Mouse (Mus musculus) right cerebral cortex, postnatal 14 days (tissue): ENCODE results near the gene Alk.

Source experiments
- DNase-seq: peaks from one replicate; pipeline ENCODE4 v3.0.0; 2022

The Alk gene

DNA sequence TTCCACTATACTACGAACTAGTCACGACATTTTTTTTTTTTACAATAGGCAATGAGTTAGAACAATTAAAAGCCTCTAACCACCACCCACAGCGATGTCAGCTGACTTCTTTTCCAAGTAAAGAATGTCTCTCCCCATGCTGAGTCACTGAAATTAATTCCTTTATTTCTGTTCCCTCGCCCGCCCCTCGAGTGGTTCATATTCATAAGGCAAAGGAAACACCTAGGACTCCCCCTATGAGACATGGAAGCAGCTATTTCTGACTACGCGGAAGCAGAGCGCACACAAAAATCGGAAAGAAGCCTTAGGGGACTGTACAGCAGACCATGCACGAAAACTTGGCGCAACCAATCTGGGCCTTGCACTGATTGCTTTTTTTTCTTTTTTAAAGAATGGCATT is 735.6 kb downstream of the Alk start:
- no peak for DNase-seq

DNA sequence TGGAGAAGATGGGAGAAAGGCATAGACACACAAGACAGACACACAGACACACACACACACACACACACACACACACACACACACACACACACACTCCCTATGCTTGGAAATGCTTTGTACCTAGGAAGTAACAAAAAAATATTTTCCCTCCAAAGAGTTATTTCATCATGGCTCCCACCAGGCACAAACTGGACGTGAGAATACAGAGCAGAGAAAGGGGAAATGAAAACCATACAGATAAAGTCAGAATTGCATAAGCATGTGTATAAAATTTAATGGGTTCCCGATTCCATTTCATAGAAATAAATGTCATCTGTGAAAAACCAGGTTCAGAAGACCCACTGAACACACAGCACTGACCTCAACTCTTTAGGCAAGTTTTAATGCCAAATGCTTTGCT is 736.5 kb downstream of the Alk start:
- DNase-seq = no peak

GRCm38 (mm10) chr17:71865437-71865836 is 739.0 kb downstream of the Alk start:
- DNase-seq = no peak

DNA sequence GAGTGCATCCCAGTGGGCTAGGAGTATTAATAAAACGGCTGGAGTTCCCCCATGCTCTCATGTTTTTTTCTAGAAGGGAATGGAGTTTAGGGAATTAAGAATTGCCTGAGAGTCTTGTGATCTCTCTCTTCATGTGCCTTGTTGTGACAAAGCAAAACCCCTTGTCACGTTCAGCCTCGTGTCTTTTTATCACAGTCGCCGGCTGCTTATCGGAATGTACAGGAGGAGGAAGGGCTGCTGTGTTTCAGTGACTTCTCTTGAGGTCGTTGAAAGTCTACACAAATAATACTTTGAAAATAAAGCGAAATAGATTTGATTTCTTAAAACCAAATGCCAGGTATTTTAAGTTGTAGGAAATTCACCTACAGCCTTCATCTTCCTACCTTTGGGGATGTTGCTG is 740.4 kb downstream of the Alk start:
- no peak for DNase-seq

GRCm38 (mm10) chr17:71862895-71863294 is 741.5 kb downstream of the Alk start:
- DNase-seq = no peak

DNA sequence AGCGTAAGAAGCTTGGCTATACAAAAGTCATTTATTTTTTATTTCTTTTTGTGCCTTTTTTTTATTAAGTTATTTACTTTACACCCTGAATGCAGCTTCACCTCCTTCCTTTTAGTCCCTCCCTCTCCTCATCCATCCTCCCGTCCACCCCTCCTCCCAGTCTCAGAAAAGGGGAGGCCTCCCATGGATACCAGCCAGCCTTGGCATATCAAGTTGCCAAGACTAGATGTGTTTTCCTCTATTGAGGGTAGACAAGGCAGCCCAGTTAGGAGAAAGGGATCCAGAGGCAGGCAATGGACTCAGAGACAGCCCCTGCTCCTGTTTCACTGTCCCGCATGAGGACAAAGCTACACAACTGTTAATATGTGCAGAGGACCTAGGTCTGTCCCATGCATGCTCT is 742.2 kb downstream of the Alk start:
- no peak for DNase-seq

- DNase-seq = no peak
Observed at GRCm38 (mm10) chr17:71831960-71832359, 772.5 kb downstream of the Alk start.

- no peak for DNase-seq
Observed at GRCm38 (mm10) chr17:71828647-71829414, 775.6 kb downstream of the Alk start.

GRCm38 (mm10) chr17:71827627-71828026 is 776.8 kb downstream of the Alk start:
- DNase-seq = no peak

- DNase-seq = no peak
Observed at GRCm38 (mm10) chr17:71826603-71827002, 777.8 kb downstream of the Alk start.

- no peak for DNase-seq
Observed at GRCm38 (mm10) chr17:71823622-71824306, 780.7 kb downstream of the Alk start.
